Mouse (Mus musculus) left cerebral cortex, postnatal 4 days (tissue): ENCODE results near the gene Gpr31b. TPM values are rescaled to one million over a fixed set of nuclear protein-coding genes. Genes with fewer than 3 reads are reported as not detected.

Experiments
- total RNA-seq, 2 experiments: library from RNA; stranded (reverse); gene quantifications; 2 replicates each; pipeline ENCODE4 v1.2.3; 2021

The Gpr31b gene
- total RNA-seq, 2 experiments from 2014 or later = 0.34 to 0.64 TPM

Other genes with a start within 250 kb of the Gpr31b start
- 1 to 10 TPM; 3.4 to 9.2 TPM for gene Mas1, start 184.2 kb downstream of the Gpr31b start, total RNA-seq
- not detected for gene Mrgprh, start 176.3 kb downstream of the Gpr31b start, total RNA-seq
- 1 to 10 TPM; 2.5 to 3.8 TPM for gene Pnldc1, start 142.1 kb downstream of the Gpr31b start, total RNA-seq
- gene Tcp1, start 136.6 kb downstream of the Gpr31b start, total RNA-seq = 100 to 1,000 TPM; 293 to 304 TPM
- gene Mrpl18, start 136.0 kb downstream of the Gpr31b start, total RNA-seq = 10 to 100 TPM; 52.2 to 54.9 TPM
- gene Acat3, start 111.7 kb downstream of the Gpr31b start, total RNA-seq = 1 to 10 TPM; 1.6 TPM
- 100 to 1,000 TPM; 212 to 235 TPM for gene Acat2, start 91.5 kb downstream of the Gpr31b start, total RNA-seq
- gene Wtap, start 58.1 kb downstream of the Gpr31b start, total RNA-seq = 100 to 1,000 TPM in 1 of 2 experiments, 10 to 100 TPM in 1; 95.1 to 103 TPM
- gene Sod2, start 45.5 kb downstream of the Gpr31b start, total RNA-seq = 100 to 1,000 TPM; 158 TPM
- under 1 TPM; 0.42 to 0.60 TPM for gene Tcp10b, start 8.8 kb upstream of the Gpr31b start, total RNA-seq
- under 1 TPM; 0.22 to 0.24 TPM for gene Unc93a, start 79.5 kb upstream of the Gpr31b start, total RNA-seq
- not detected for gene Smok2a, start 168.9 kb upstream of the Gpr31b start, total RNA-seq
- gene Smok2b, start 178.0 kb upstream of the Gpr31b start, total RNA-seq = not detected